11 mouse cellular contexts compared by ENCODE assay signal in the genomic region with DNA sequence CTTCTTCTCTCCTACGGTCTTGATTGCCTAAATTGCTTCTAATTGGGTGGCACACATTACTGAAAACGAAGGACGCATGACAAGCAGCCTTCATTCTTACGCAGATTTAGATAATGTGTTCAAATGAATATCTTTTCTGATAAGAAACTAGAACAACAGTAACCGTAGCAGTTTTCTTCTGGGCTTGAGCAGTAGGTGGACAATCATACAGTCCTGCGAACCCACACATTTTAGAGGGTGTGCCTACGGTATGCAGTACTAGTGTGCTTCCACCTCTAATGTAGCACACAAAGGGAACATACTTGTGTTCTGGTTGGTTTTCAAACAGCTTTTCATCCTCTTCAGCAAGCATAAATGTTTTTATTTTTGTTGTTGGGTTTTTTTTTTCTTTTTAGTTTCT.
DNase-seq lines count a peak whose midpoint lies in the region; ATAC-seq and TF ChIP-seq lines count a peak whose summit lies in the region.
"Had no signal": no experiment of that assay in that cellular context is flagged by ENCODE, and none has a peak within 500 bp of the region (broad histone marks: within the 10 kb centered on the region; RNA-seq: fewer than 3 reads in every experiment).

No protein-coding gene starts in this region.

- H3K27ac ChIP-seq in intestine, embryonic 14.5 days (ENCODE audit: low read depth), result no peak overlapping the region
- no peak overlapping the region for H3K27ac ChIP-seq in intestine, postnatal 0 days (ENCODE audit: low read depth, low read length)
- peak overlapping the region; percentile 100 for H3K27ac ChIP-seq in forebrain, embryonic 15.5 days (replicated peaks)
- no peak overlapping the region; the same call in 1 of the 2 replicates for H3K27ac ChIP-seq in midbrain, embryonic 11.5 days (ENCODE audit: low read depth, low read length)
- no peak overlapping the region for H3K27ac ChIP-seq in kidney, embryonic 16.5 days (ENCODE audit: low read length)
- H3K27ac ChIP-seq in heart, embryonic 10.5 days, result no peak overlapping the region
- H3K27ac ChIP-seq: liver, embryonic 13.5 days had no signal

- no peaks in the 10 kb centered on the region for H3K36me3 ChIP-seq in intestine, embryonic 14.5 days (ENCODE audit: control insufficient read depth, insufficient read depth, low read length)
- no peaks in the 10 kb centered on the region for H3K36me3 ChIP-seq in intestine, postnatal 0 days (ENCODE audit: control insufficient read depth, insufficient read depth)
- no peaks in the 10 kb centered on the region for H3K36me3 ChIP-seq in forebrain, embryonic 15.5 days
- H3K36me3 ChIP-seq in midbrain, embryonic 11.5 days (ENCODE audit: control insufficient read depth, insufficient read depth, low read length), result no peaks in the 10 kb centered on the region
- no peaks in the 10 kb centered on the region for H3K36me3 ChIP-seq in kidney, embryonic 16.5 days (ENCODE audit: insufficient read depth, low read length)
- H3K36me3 ChIP-seq in heart, embryonic 10.5 days, result no peaks in the 10 kb centered on the region
- H3K36me3 ChIP-seq: liver, embryonic 13.5 days had no signal

- DNase-seq in intestine, embryonic 14.5 days (ENCODE audit: low spot score), result peak; percentile 51
- DNase-seq in cerebellum, adult 9-11 months, result peak; percentile 15
- peak; percentile 89 for DNase-seq in midbrain, embryonic 11.5 days (ENCODE audit: low spot score, missing footprints)
- no peak for DNase-seq in heart, embryonic 10.5 days (ENCODE audit: low spot score)
- DNase-seq: gastrocnemius, postnatal 10 days; liver, embryonic 13.5 days had no signal

- no peak overlapping the region for H3K9ac ChIP-seq in intestine, embryonic 14.5 days (ENCODE audit: low read length)
- no peak overlapping the region for H3K9ac ChIP-seq in intestine, postnatal 0 days (ENCODE audit: low read depth, low read length)
- peak overlapping the region; percentile 73 for H3K9ac ChIP-seq in forebrain, embryonic 15.5 days (replicated peaks)
- peak overlapping the region; percentile 37; the same call in 1 of the 2 replicates for H3K9ac ChIP-seq in midbrain, embryonic 11.5 days (ENCODE audit: low read length)
- H3K9ac ChIP-seq in kidney, embryonic 16.5 days (replicated peaks; ENCODE audit: low read length), result no peak overlapping the region
- H3K9ac ChIP-seq: liver, embryonic 13.5 days had no signal

- no peaks in the 10 kb centered on the region for H3K9me3 ChIP-seq in intestine, embryonic 14.5 days (ENCODE audit: control insufficient read depth, low read length)
- H3K9me3 ChIP-seq in intestine, postnatal 0 days (ENCODE audit: control insufficient read depth), result no peaks in the 10 kb centered on the region
- H3K9me3 ChIP-seq in forebrain, embryonic 15.5 days, result no peaks in the 10 kb centered on the region
- H3K9me3 ChIP-seq in midbrain, embryonic 11.5 days (ENCODE audit: control insufficient read depth, low read length), result no peaks in the 10 kb centered on the region
- no peaks in the 10 kb centered on the region for H3K9me3 ChIP-seq in kidney, embryonic 16.5 days (ENCODE audit: low read length)
- H3K9me3 ChIP-seq in heart, embryonic 10.5 days, result no peaks in the 10 kb centered on the region
- H3K9me3 ChIP-seq: liver, embryonic 13.5 days had no signal

- H3K4me2 ChIP-seq in intestine, embryonic 14.5 days (ENCODE audit: low read length), result no peak overlapping the region
- H3K4me2 ChIP-seq in intestine, postnatal 0 days (replicated peaks; ENCODE audit: low read depth), result no peak overlapping the region
- peak overlapping the region; percentile 75 for H3K4me2 ChIP-seq in forebrain, embryonic 15.5 days (replicated peaks)
- peak overlapping the region; percentile 59; the same call in 1 of the 2 replicates for H3K4me2 ChIP-seq in midbrain, embryonic 11.5 days
- no peak overlapping the region for H3K4me2 ChIP-seq in kidney, embryonic 16.5 days (replicated peaks; ENCODE audit: low read depth, low read length)
- H3K4me2 ChIP-seq: liver, embryonic 13.5 days had no signal

- peaks cover 59% of the 10 kb centered on the region for H3K27me3 ChIP-seq in intestine, embryonic 14.5 days (replicated peaks; ENCODE audit: control insufficient read depth, insufficient read depth, low read length)
- peaks cover 52% of the 10 kb centered on the region for H3K27me3 ChIP-seq in intestine, postnatal 0 days (replicated peaks; ENCODE audit: control insufficient read depth, insufficient read depth, low read length)
- H3K27me3 ChIP-seq in forebrain, embryonic 15.5 days, result no peaks in the 10 kb centered on the region
- H3K27me3 ChIP-seq in midbrain, embryonic 11.5 days (ENCODE audit: control insufficient read depth, insufficient read depth, low read length), result peaks cover 16% of the 10 kb centered on the region
- H3K27me3 ChIP-seq in kidney, embryonic 16.5 days (ENCODE audit: insufficient read depth, low read length), result peaks cover 61% of the 10 kb centered on the region
- H3K27me3 ChIP-seq in heart, embryonic 10.5 days (ENCODE audit: insufficient read depth, poor library complexity, severe bottlenecking), result peaks cover 55% of the 10 kb centered on the region

- no peak for ATAC-seq in intestine, embryonic 14.5 days (replicated peaks; ENCODE audit: low FRiP score, low TSS enrichment, low read depth)
- no peak for ATAC-seq in intestine, postnatal 0 days
- ATAC-seq in forebrain, embryonic 15.5 days (replicated peaks), result no peak
- no peak for ATAC-seq in midbrain, embryonic 11.5 days (ENCODE audit: low FRiP score)
- no peak for ATAC-seq in kidney, embryonic 16.5 days (ENCODE audit: low FRiP score, low TSS enrichment)
- ATAC-seq in CD4-positive, CD25-positive, alpha-beta regulatory T cell, adult 4 months, result no peak

- 9% methylated on average over 7 of the region's 7 CpGs for WGBS in intestine, embryonic 14.5 days
- 9% methylated on average over 7 of the region's 7 CpGs for WGBS in intestine, postnatal 0 days
- WGBS in forebrain, embryonic 15.5 days, result 5% methylated on average over 7 of the region's 7 CpGs
- WGBS in midbrain, embryonic 11.5 days, result 10% methylated on average over 7 of the region's 7 CpGs
- 9% methylated on average over 7 of the region's 7 CpGs for WGBS in kidney, embryonic 16.5 days
- WGBS in heart, embryonic 10.5 days, result 7% methylated on average over 7 of the region's 7 CpGs

- peaks cover 6% of the 10 kb centered on the region; the same call in 1 of the 2 replicates for H3K4me1 ChIP-seq in intestine, embryonic 14.5 days (replicated peaks; ENCODE audit: control insufficient read depth, insufficient read depth, low read length)
- no peaks in the 10 kb centered on the region for H3K4me1 ChIP-seq in intestine, postnatal 0 days (replicated peaks; ENCODE audit: control insufficient read depth, insufficient read depth, low read length)
- H3K4me1 ChIP-seq in forebrain, embryonic 15.5 days, result peaks cover 43% of the 10 kb centered on the region
- peaks cover 42% of the 10 kb centered on the region for H3K4me1 ChIP-seq in midbrain, embryonic 11.5 days (ENCODE audit: control insufficient read depth, insufficient read depth, low read length)
- H3K4me1 ChIP-seq in kidney, embryonic 16.5 days (ENCODE audit: insufficient read depth, low read length), result peaks cover 6% of the 10 kb centered on the region; the same call in 1 of the 2 replicates
- 0 out of 2 replicates have a peak, but pooled peaks cover 5% of the 10 kb centered on the region for H3K4me1 ChIP-seq in heart, embryonic 10.5 days
- H3K4me1 ChIP-seq: liver, embryonic 13.5 days had no signal

- no peak for TF ChIP-seq CTCF in intestine, postnatal 0 days (IDR thresholded peaks at IDR 0.05; ENCODE audit: low read depth)

- H3K4me3 ChIP-seq in intestine, embryonic 14.5 days (ENCODE audit: low read depth, low read length), result no peak overlapping the region
- no peak overlapping the region for H3K4me3 ChIP-seq in intestine, postnatal 0 days (ENCODE audit: low read depth, low read length)
- peak overlapping the region; percentile 30 for H3K4me3 ChIP-seq in forebrain, embryonic 15.5 days
- H3K4me3 ChIP-seq in midbrain, embryonic 11.5 days (ENCODE audit: low read depth, low read length), result no peak overlapping the region
- no peak overlapping the region for H3K4me3 ChIP-seq in kidney, embryonic 16.5 days (ENCODE audit: low read length)
- no peak overlapping the region for H3K4me3 ChIP-seq in heart, embryonic 10.5 days
- H3K4me3 ChIP-seq: liver, embryonic 13.5 days; megakaryocyte, embryonic 14.5 days had no signal

Comparison
In these comparisons a context has a peak if more than half of its experiments do, and no peak if none do; other contexts are left out.
1. H3K4me2 ChIP-seq: peak in forebrain, embryonic 15.5 days (single experiment) and midbrain, embryonic 11.5 days (single experiment); none in intestine, embryonic 14.5 days (single experiment), intestine, postnatal 0 days (single experiment) and kidney, embryonic 16.5 days (single experiment).
2. H3K9ac ChIP-seq: peak in forebrain, embryonic 15.5 days (single experiment) and midbrain, embryonic 11.5 days (single experiment); none in intestine, embryonic 14.5 days (single experiment), intestine, postnatal 0 days (single experiment) and kidney, embryonic 16.5 days (single experiment).